23 mouse cellular contexts compared by ENCODE assay signal in genomic region chr2:68739772-68740739, GRCm38 (mm10).
A peak's percentile ranks its signal among the peaks of the same experiment; 100 is the strongest.
DNase-seq lines count a peak whose midpoint lies in the region; ATAC-seq lines count a peak whose summit lies in the region.
"Had no signal": no experiment of that assay in that cellular context is flagged by ENCODE, and none has a peak within 500 bp of the region (broad histone marks: within the 10 kb centered on the region; RNA-seq: fewer than 3 reads in every experiment).

No protein-coding gene starts in this region.

- no peaks in the 10 kb centered on the region for H3K36me3 ChIP-seq in stomach, embryonic 16.5 days (ENCODE audit: control insufficient read depth, insufficient read depth, low read length)
- H3K36me3 ChIP-seq: embryonic facial prominence, embryonic 12.5 days; heart, embryonic 10.5 days; liver, embryonic 12.5 days; midbrain, embryonic 10.5 days had no signal

- no peak overlapping the region for H3K4me2 ChIP-seq in stomach, embryonic 16.5 days (ENCODE audit: low read depth, low read length)
- H3K4me2 ChIP-seq: embryonic facial prominence, embryonic 12.5 days; liver, embryonic 12.5 days; lung, embryonic 14.5 days had no signal

- peak; percentile 42 for DNase-seq in heart, adult 11 months
- no peak for DNase-seq in heart, postnatal 25 days (ENCODE audit: low spot score)
- DNase-seq in kidney, adult 8-10 months = peak; percentile 65 to 72
- peak; percentile 57 for DNase-seq in kidney, postnatal 14 days
- DNase-seq in adrenal gland, postnatal 14 days = no peak
- DNase-seq in cerebellum, adult 9-11 months = no peak
- no peak for DNase-seq in urinary bladder, postnatal 10 days (ENCODE audit: low spot score)
- DNase-seq: adrenal gland, postnatal 36 days; cerebellum, adult 8-10 months; gastrocnemius, postnatal 25 days; lung, embryonic 14.5 days; thymus, adult 18-20 months; thymus, postnatal 4 days had no signal

- 73% methylated on average over 5 of the region's 5 CpGs for WGBS in stomach, embryonic 16.5 days

- H3K9ac ChIP-seq in stomach, embryonic 16.5 days (ENCODE audit: low read length) = no peak overlapping the region
- H3K9ac ChIP-seq: embryonic facial prominence, embryonic 12.5 days; liver, embryonic 12.5 days; lung, embryonic 14.5 days had no signal

- intact Hi-C loops in heart, postnatal 25 days (cut with DNase I) = no loop called here

- H3K4me1 ChIP-seq in stomach, embryonic 16.5 days (ENCODE audit: control insufficient read depth, insufficient read depth, low read length) = no peaks in the 10 kb centered on the region
- H3K4me1 ChIP-seq: embryonic facial prominence, embryonic 12.5 days; heart, embryonic 10.5 days; liver, embryonic 12.5 days; midbrain, embryonic 10.5 days had no signal

- H3K9me3 ChIP-seq in stomach, embryonic 16.5 days (replicated peaks; ENCODE audit: control insufficient read depth, low read length) = 0 out of 2 replicates have a peak, but pooled peaks cover 3% of the 10 kb centered on the region
- H3K9me3 ChIP-seq: embryonic facial prominence, embryonic 12.5 days; heart, embryonic 10.5 days; liver, embryonic 12.5 days; midbrain, embryonic 10.5 days had no signal

- H3K4me3 ChIP-seq in stomach, embryonic 16.5 days (replicated peaks; ENCODE audit: low read length) = no peak overlapping the region
- H3K4me3 ChIP-seq: embryonic facial prominence, embryonic 12.5 days; erythroblast, embryonic 14.5 days; heart, embryonic 10.5 days; liver, embryonic 12.5 days; midbrain, embryonic 10.5 days had no signal

- ATAC-seq in stomach, embryonic 16.5 days (ENCODE audit: insufficient read depth, low FRiP score) = peak; percentile 73
- ATAC-seq: activated CD4-positive, CD25-positive, alpha-beta regulatory T cell, adult 4 months; CD4-positive, CD25-positive, alpha-beta regulatory T cell, adult 4 months; forebrain, embryonic 14.5 days; liver, embryonic 12.5 days had no signal

- no peaks in the 10 kb centered on the region for H3K27me3 ChIP-seq in stomach, embryonic 16.5 days (ENCODE audit: control insufficient read depth, insufficient read depth, low read length)
- H3K27me3 ChIP-seq: embryonic facial prominence, embryonic 12.5 days; liver, embryonic 12.5 days had no signal

- H3K27ac ChIP-seq in stomach, embryonic 16.5 days (ENCODE audit: low read length) = no peak overlapping the region
- H3K27ac ChIP-seq: embryonic facial prominence, embryonic 12.5 days; heart, embryonic 10.5 days; liver, embryonic 12.5 days; macrophage; midbrain, embryonic 10.5 days had no signal

Comparison
In these comparisons a context has a peak if more than half of its experiments do, and no peak if none do; other contexts are left out.
1. DNase-seq: peak in heart, adult 11 months (single experiment), kidney, adult 8-10 months (2 of 2) and kidney, postnatal 14 days (single experiment); none in heart, postnatal 25 days (single experiment), adrenal gland, postnatal 14 days (single experiment), cerebellum, adult 9-11 months (single experiment) and urinary bladder, postnatal 10 days (single experiment).